Mouse (Mus musculus) limb, embryonic 14.5 days (tissue): ENCODE data around the gene Gpt2. TPM values are rescaled to one million over a fixed set of nuclear protein-coding genes. Genes with fewer than 3 reads are reported as not detected.

ENCODE experiments used
- ATAC-seq: fragments of 200-750 bp; cut with Nextera tagmentation; 2 replicates; pipeline ENCODE4 v1.8.0; 2017; ENCODE audit warnings: low read depth, moderate number of reproducible peaks, moderate TSS enrichment; ENCODE audit not compliant: low FRiP score
- DNase-seq: peaks from one replicate; pipeline ENCODE4 v3.0.0-alpha.2; 2015; ENCODE audit warnings: low spot score
- H3K27ac ChIP-seq: fragments of 300-500 bp; sonication (generic); replicated peaks from 2 replicates; pipeline ENCODE4 v1.5.1; 2014; ENCODE audit warnings: low read depth, mild to moderate bottlenecking, low read length, moderate library complexity, mixed read lengths
- H3K27me3 ChIP-seq: fragments of 300-500 bp; sonication (generic); 2 replicates; pipeline ENCODE4 v1.6.1; 2014; ENCODE audit warnings: low read length, mixed read lengths; ENCODE audit not compliant: control insufficient read depth, insufficient read depth
- H3K36me3 ChIP-seq: fragments of 300-500 bp; sonication (generic); 2 replicates; pipeline ENCODE4 v1.6.1; 2014; ENCODE audit warnings: mild to moderate bottlenecking, low read length, moderate library complexity, mixed read lengths; ENCODE audit not compliant: control insufficient read depth, insufficient read depth
- H3K4me1 ChIP-seq: fragments of 300-500 bp; sonication (generic); 2 replicates; pipeline ENCODE4 v1.6.1; 2014; ENCODE audit warnings: antibody characterized with exemption, low read length, mixed read lengths; ENCODE audit not compliant: control insufficient read depth, insufficient read depth
- H3K4me2 ChIP-seq: fragments of 300-500 bp; sonication (generic); replicated peaks from 2 replicates; pipeline ENCODE4 v1.6.1; 2014; ENCODE audit warnings: low read depth, mild to moderate bottlenecking, low read length, moderate library complexity; ENCODE audit not compliant: severe bottlenecking
- H3K4me3 ChIP-seq: fragments of 300-500 bp; sonication (generic); replicated peaks from 2 replicates; pipeline ENCODE4 v1.5.1; 2014; ENCODE audit warnings: low read length
- H3K9ac ChIP-seq: fragments of 300-500 bp; sonication (generic); 2 replicates; pipeline ENCODE4 v1.6.1; 2014; ENCODE audit warnings: mild to moderate bottlenecking, low read depth, low read length, moderate library complexity; ENCODE audit not compliant: severe bottlenecking
- H3K9me3 ChIP-seq: fragments of 300-500 bp; sonication (generic); 2 replicates; pipeline ENCODE4 v1.6.1; 2016; ENCODE audit warnings: low read length; ENCODE audit not compliant: control insufficient read depth
- POLR2A ChIP-seq: fragments of 200-500 bp; IDR thresholded peaks from 2 replicates; pipeline ENCODE4 v1.8.0; 2012; ENCODE audit warnings: inconsistent platforms, mild to moderate bottlenecking, moderate library complexity, borderline replicate concordance; ENCODE audit not compliant: insufficient read depth, insufficient read length; ENCODE audit errors: extremely low read depth
- WGBS: fragments of 180-500 bp; shearing (Covaris S2); extraction: QIAGEN DNeasy Blood & Tissue Kit; methylation state at CpG from one replicate; pipeline ENCODE4 v1.1.7; 2014; 5-methylcytosine and 5-hydroxymethylcytosine counted together
- polyA plus RNA-seq, 2 experiments: library from polyadenylated mRNA; depleted of rRNA in 1 of 2; stranded (reverse) in 1 of 2; unstranded in 1 of 2; fragments of >200 nt; fragmentation: Nextera tagmentation in 1 of 2; extraction: Ambion mirVana in 1 of 2; gene quantifications; 2 replicates each; pipeline versions ENCODE4 v1.2.1 to v1.2.3; 2012 to 2014

Gene Gpt2
- polyA plus RNA-seq, 2 experiments = 24.6 to 36.2 TPM

DNA sequence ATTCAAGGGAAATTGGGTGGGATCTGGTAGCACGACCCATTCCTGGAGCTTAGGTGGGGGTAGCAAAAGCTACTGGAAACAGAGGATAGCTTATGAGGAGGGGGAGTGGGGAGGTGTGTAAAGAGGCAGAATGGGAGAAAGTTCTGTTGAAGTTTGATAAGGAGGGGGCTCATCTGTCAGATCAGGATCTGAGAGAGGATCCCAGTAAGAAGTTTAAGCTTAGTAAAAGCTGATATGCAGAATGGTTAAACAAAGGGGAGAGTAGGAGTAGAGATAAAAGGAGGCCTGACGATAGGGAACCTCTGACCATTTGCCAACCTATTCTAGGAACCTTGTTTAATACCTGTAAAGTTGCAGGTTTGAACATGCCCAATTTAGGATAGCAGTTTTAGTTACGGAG, 72.8 kb downstream of the Gpt2 start:
- no peaks in the 10 kb centered on the region for H3K9me3 ChIP-seq
- no peaks in the 10 kb centered on the region for H3K4me1 ChIP-seq
- H3K27me3 ChIP-seq = no peaks in the 10 kb centered on the region
- H3K36me3 ChIP-seq = no peaks in the 10 kb centered on the region
- H3K4me3 ChIP-seq = no peak overlapping the region
- H3K27ac ChIP-seq = no peak overlapping the region
- ATAC-seq (no peak), DNase-seq (no peak)
- TF ChIP-seq POLR2A = no peak
- 67% methylated on average over 3 of the region's 3 CpGs for WGBS
- no peak overlapping the region for H3K9ac ChIP-seq
- H3K4me2 ChIP-seq = no peak overlapping the region

DNA sequence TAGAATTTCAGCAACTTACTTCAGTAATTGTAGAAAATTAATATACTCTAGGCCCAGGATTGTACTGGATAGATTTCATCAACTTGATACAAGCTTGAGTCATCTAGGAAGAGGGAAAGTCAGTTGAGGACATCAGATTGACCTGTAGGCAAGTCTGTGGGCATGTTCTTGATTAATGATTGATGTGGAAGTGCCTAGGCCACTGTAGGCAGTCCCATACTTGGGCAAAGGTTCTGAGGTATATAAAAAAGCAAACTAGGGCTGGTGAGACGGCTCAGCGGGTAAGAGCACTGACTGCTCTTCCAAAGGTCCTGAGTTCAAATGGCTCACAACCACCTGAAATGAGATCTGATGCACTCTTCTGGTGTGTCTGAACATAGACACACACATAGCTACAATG, 75.4 kb downstream of the Gpt2 start:
- H3K4me2 ChIP-seq = no peak overlapping the region
- ATAC-seq (no peak), DNase-seq (no peak)
- H3K9me3 ChIP-seq = no peaks in the 10 kb centered on the region
- no peaks in the 10 kb centered on the region for H3K4me1 ChIP-seq
- H3K36me3 ChIP-seq = no peaks in the 10 kb centered on the region
- H3K4me3 ChIP-seq = no peak overlapping the region
- no peaks in the 10 kb centered on the region for H3K27me3 ChIP-seq
- H3K9ac ChIP-seq = no peak overlapping the region
- 92% methylated on average over 2 of the region's 2 CpGs for WGBS
- no peak for TF ChIP-seq POLR2A
- H3K27ac ChIP-seq = no peak overlapping the region

DNA sequence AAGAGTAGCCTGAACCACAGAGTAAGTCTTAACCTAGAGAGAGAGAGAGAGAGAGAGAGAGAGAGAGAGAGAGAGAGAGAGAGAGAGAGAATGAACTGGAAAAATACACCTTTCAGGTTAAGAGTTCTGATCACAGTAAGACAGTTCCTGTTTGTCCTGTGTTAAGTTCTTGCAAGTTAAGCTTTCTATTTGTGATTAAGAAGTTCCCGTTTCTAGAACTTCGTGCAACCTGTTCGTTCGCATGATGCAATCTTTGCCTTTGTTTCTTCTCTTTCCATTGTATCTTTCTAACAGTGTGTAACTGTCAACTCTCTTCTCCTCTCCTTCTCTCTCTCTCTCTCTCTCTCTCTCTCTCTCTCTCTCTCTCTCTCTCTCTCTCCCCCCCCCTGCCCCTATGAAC, 78.1 kb downstream of the Gpt2 start:
- no peak for TF ChIP-seq POLR2A
- H3K27me3 ChIP-seq = no peaks in the 10 kb centered on the region
- WGBS = 88% methylated on average over 4 of the region's 4 CpGs

DNA sequence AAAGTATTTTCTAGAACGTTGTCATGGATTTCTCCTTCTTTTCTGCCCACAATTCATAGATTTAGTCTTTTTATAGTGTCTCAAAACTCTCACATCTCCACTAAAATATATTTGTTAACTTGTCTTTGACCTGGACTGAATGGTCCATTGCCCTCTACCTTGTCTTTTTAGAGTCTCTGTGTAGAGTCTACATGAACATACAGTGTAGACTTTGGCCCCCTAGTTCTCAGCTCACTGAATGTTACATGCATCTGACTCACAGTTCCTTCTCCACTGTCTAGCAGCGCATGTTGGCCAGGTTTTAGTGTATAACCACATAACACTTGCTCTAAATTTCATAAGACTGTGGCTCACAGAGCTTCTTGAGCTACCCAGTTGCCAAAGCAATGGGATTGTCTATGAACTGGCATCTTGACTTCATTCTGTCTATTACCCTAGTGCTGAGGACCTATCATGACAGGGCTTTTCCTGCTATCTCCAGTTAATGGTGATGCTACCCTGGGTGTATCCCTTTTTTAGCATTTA, 81.7 kb downstream of the Gpt2 start:
- DNase-seq (no peak), ATAC-seq (no peak)
- no peak for TF ChIP-seq POLR2A
- H3K9ac ChIP-seq = no peak overlapping the region
- 77% methylated on average over 2 of the region's 2 CpGs for WGBS
- H3K9me3 ChIP-seq = no peaks in the 10 kb centered on the region
- no peak overlapping the region for H3K4me3 ChIP-seq
- no peak overlapping the region for H3K27ac ChIP-seq
- H3K36me3 ChIP-seq = no peaks in the 10 kb centered on the region
- H3K4me1 ChIP-seq = no peaks in the 10 kb centered on the region
- no peaks in the 10 kb centered on the region for H3K27me3 ChIP-seq
- no peak overlapping the region for H3K4me2 ChIP-seq

More for the DNA sequence above, 78.1 kb downstream of the Gpt2 start:
- no peak for DNase-seq
- H3K27ac ChIP-seq = no peak overlapping the region
- H3K9ac ChIP-seq = no peak overlapping the region
- H3K9me3 ChIP-seq = no peaks in the 10 kb centered on the region
- ATAC-seq = no peak
- H3K36me3 ChIP-seq = no peaks in the 10 kb centered on the region
- no peak overlapping the region for H3K4me2 ChIP-seq
- H3K4me1 ChIP-seq = no peaks in the 10 kb centered on the region
- H3K4me3 ChIP-seq = no peak overlapping the region

Other genes starting within 250 kb of the Gpt2 start
- 77.6 and 99.3 TPM in 2 replicates for gene Orc6, start 192.9 kb upstream of the Gpt2 start, polyA plus RNA-seq (2012; rRNA removed)
- gene Orc6, start 192.9 kb upstream of the Gpt2 start, polyA plus RNA-seq (2014; fragmentation: Nextera tagmentation; extraction: Ambion mirVana) = 95.2 and 99.2 TPM in 2 replicates
- gene Vps35, start 192.8 kb upstream of the Gpt2 start, polyA plus RNA-seq (2012; rRNA removed) = 52.5 and 61.9 TPM in 2 replicates
- 123 and 125 TPM in 2 replicates for gene Vps35, start 192.8 kb upstream of the Gpt2 start, polyA plus RNA-seq (2014; fragmentation: Nextera tagmentation; extraction: Ambion mirVana)
- gene Mylk3, start 106.2 kb upstream of the Gpt2 start, polyA plus RNA-seq (2012; rRNA removed) = 0.53 and 0.91 TPM in 2 replicates
- gene Mylk3, start 106.2 kb upstream of the Gpt2 start, polyA plus RNA-seq (2014; fragmentation: Nextera tagmentation; extraction: Ambion mirVana) = 1.2 and 1.4 TPM in 2 replicates
- gene 4921524J17Rik, start 59.7 kb upstream of the Gpt2 start, polyA plus RNA-seq (2012; rRNA removed) = 16.3 and 24.9 TPM in 2 replicates
- gene 4921524J17Rik, start 59.7 kb upstream of the Gpt2 start, polyA plus RNA-seq (2014; fragmentation: Nextera tagmentation; extraction: Ambion mirVana) = 46.5 and 51.2 TPM in 2 replicates
- gene Dnaja2, start 62.8 kb downstream of the Gpt2 start, polyA plus RNA-seq (2012; rRNA removed) = 44.2 and 70.9 TPM in 2 replicates
- 146 and 155 TPM in 2 replicates for gene Dnaja2, start 62.8 kb downstream of the Gpt2 start, polyA plus RNA-seq (2014; fragmentation: Nextera tagmentation; extraction: Ambion mirVana)
- gene Neto2, start 208.3 kb downstream of the Gpt2 start, polyA plus RNA-seq (2012; rRNA removed) = 7.4 and 7.7 TPM in 2 replicates
- gene Neto2, start 208.3 kb downstream of the Gpt2 start, polyA plus RNA-seq (2014; fragmentation: Nextera tagmentation; extraction: Ambion mirVana) = 12.3 and 14.4 TPM in 2 replicates